Mouse (Mus musculus): Measurements from ENCODE around the gene Rps6ka5.

The Rps6ka5 gene

GRCm38 (mm10) chr12:100501261-100501660 is 225.5 kb downstream of the Rps6ka5 start:
- no peak for DNase-seq (ENCODE audit: low read depth, low spot score)

- DNase-seq (ENCODE audit: low read depth, low spot score) = no peak
Measured at GRCm38 (mm10) chr12:100499469-100499868, 227.3 kb downstream of the Rps6ka5 start.

Data from forelimb bud, embryonic 11.5 days (tissue).